Comparison of ENCODE assay signal across 8 mouse cellular contexts in genomic region chr5:34635665-34636192, GRCm38 (mm10). TPM values are rescaled to one million over a fixed set of nuclear protein-coding genes. Genes with fewer than 3 reads are reported as not detected.
DNase-seq lines count a peak whose midpoint lies in the region; ATAC-seq and TF ChIP-seq lines count a peak whose summit lies in the region.

No protein-coding gene starts in this region.

- peak overlapping the region; percentile 98 for H3K4me2 ChIP-seq in heart, embryonic 14.5 days (ENCODE audit: low read length)
- peak overlapping the region; percentile 99 for H3K4me2 ChIP-seq in liver, embryonic 15.5 days

- no peak for DNase-seq in left cerebral cortex, adult 2 months (ENCODE audit: extremely low spot score in 1 of 2, low spot score in 2 of 2)
- no peak for DNase-seq in left cerebral cortex, adult 9 months (ENCODE audit: low spot score in 2 of 2)
- DNase-seq in cerebellum, adult 2 months = peak; percentile 36 to 50
- no peak for DNase-seq in adrenal gland, postnatal 4 days (ENCODE audit: low spot score in 2 of 2)

- intact Hi-C loops in left cerebral cortex, adult 2 months (cut with DNase I) = loop anchor here (2.0 to 5.0 kb wide), 2 partner anchors 111 to 263 kb away; partner anchors contain the start of gene Sh3bp2

- 23% methylated on average over 10 of the region's 10 CpGs for WGBS in cerebellum, adult 2 months
- WGBS in heart, embryonic 14.5 days = 47% methylated on average over 10 of the region's 10 CpGs
- WGBS in liver, embryonic 15.5 days (ENCODE audit: insufficient replicate concordance) = 55% methylated on average over 10 of the region's 10 CpGs

- H3K9ac ChIP-seq in heart, embryonic 14.5 days (ENCODE audit: low read length) = peak overlapping the region; percentile 87
- H3K9ac ChIP-seq in liver, embryonic 15.5 days = peak overlapping the region; percentile 77; the same call in 1 of the 2 replicates

- no peaks in the 10 kb centered on the region for H3K9me3 ChIP-seq in heart, embryonic 14.5 days (ENCODE audit: control insufficient read depth, low read length)
- no peaks in the 10 kb centered on the region for H3K9me3 ChIP-seq in liver, embryonic 15.5 days (replicated peaks)

- no peak for ATAC-seq in heart, embryonic 14.5 days (ENCODE audit: insufficient number of reproducible peaks, insufficient read depth, low FRiP score, low read depth)
- no peak for ATAC-seq in liver, embryonic 15.5 days (ENCODE audit: insufficient read depth)
- no peak for ATAC-seq in megakaryocyte progenitor cell, adult 5-6 weeks (replicated peaks; ENCODE audit: poor library complexity)
- no peak for ATAC-seq in activated CD4-positive, CD25-positive, alpha-beta regulatory T cell, adult 4 months

- H3K27me3 ChIP-seq in cerebellum, adult 2 months (ENCODE audit: control insufficient read depth, insufficient read depth, low read length) = no peaks in the 10 kb centered on the region
- H3K27me3 ChIP-seq in heart, embryonic 14.5 days (ENCODE audit: control insufficient read depth, insufficient read depth, low read length) = no peaks in the 10 kb centered on the region
- H3K27me3 ChIP-seq in liver, embryonic 15.5 days = no peaks in the 10 kb centered on the region

- TF ChIP-seq CTCF in left cerebral cortex, adult 2 months (IDR thresholded peaks at IDR 0.05) = no peak
- no peak for TF ChIP-seq CTCF in cerebellum, adult 2 months (IDR thresholded peaks at IDR 0.05; ENCODE audit: borderline replicate concordance, insufficient read depth, low read depth, low read length)

- peaks cover 12% of the 10 kb centered on the region for H3K4me1 ChIP-seq in cerebellum, adult 2 months (ENCODE audit: control insufficient read depth, insufficient read depth, low read length)
- H3K4me1 ChIP-seq in heart, embryonic 14.5 days (ENCODE audit: control insufficient read depth in 2 of 2, insufficient read depth in 2 of 2, low read length in 2 of 2) = peaks cover 4 to 17% of the 10 kb centered on the region in 2 experiments
- peaks cover 58% of the 10 kb centered on the region for H3K4me1 ChIP-seq in liver, embryonic 15.5 days (replicated peaks)

- no peak for TF ChIP-seq POLR2A in cerebellum, adult 2 months (IDR thresholded peaks at IDR 0.05; ENCODE audit: borderline replicate concordance, insufficient read depth, low read length)

- peak overlapping the region; percentile 85 for H3K4me3 ChIP-seq in left cerebral cortex, adult 2 months
- peak overlapping the region; percentile 41 for H3K4me3 ChIP-seq in cerebellum, adult 2 months (replicated peaks; ENCODE audit: insufficient read depth, low read depth, low read length)
- peak overlapping the region; percentile 64 to 77; a peak in 3 of 4 replicates for H3K4me3 ChIP-seq in heart, embryonic 14.5 days (ENCODE audit: control insufficient read depth in 1 of 2, insufficient read depth in 1 of 2, low read depth in 1 of 2, low read length in 2 of 2)
- peak overlapping the region; percentile 73 for H3K4me3 ChIP-seq in liver, embryonic 15.5 days (replicated peaks)

- H3K27ac ChIP-seq in left cerebral cortex, adult 2 months = peak overlapping the region; percentile 53
- peak overlapping the region; percentile 63; the same call in 1 of the 2 replicates for H3K27ac ChIP-seq in cerebellum, adult 2 months (ENCODE audit: insufficient read depth, low read length)
- H3K27ac ChIP-seq in heart, embryonic 14.5 days (replicated peaks in 1 of 2; ENCODE audit: control insufficient read depth in 1 of 2, insufficient read depth in 1 of 2, low read depth in 2 of 2, low read length in 2 of 2) = peak overlapping the region in 1 of 2 experiments; percentile 90; a peak in 2 of 4 replicates
- peak overlapping the region; percentile 87 for H3K27ac ChIP-seq in liver, embryonic 15.5 days (replicated peaks)

- peaks cover 82% of the 10 kb centered on the region for H3K36me3 ChIP-seq in heart, embryonic 14.5 days (ENCODE audit: control insufficient read depth, insufficient read depth, low read length)
- H3K36me3 ChIP-seq in liver, embryonic 15.5 days (replicated peaks) = peaks cover 80% of the 10 kb centered on the region

RNA-seq across cellular contexts. Expression of gene Mfsd10, which starts 1.3 kb away (rescaled TPM):
- total RNA-seq in left cerebral cortex, adult 2 months (2021) = 10 to 100 TPM; 40.8 to 54.4 TPM
- polyA plus RNA-seq in cerebellum, adult 2 months (2012; rRNA removed) = 114 and 127 TPM in 2 replicates
- 68.2 and 75.7 TPM in 2 replicates for polyA plus RNA-seq in heart, embryonic 14.5 days (2014; fragmentation: Nextera tagmentation; extraction: Ambion mirVana)
- 50.6 and 51.1 TPM in 2 replicates for polyA plus RNA-seq in liver, embryonic 15.5 days (2015; fragmentation: Nextera tagmentation; extraction: Ambion mirVana)
- total RNA-seq in megakaryocyte progenitor cell, adult 5-6 weeks (2015) = 195 and 211 TPM in 2 replicates
- total RNA-seq in megakaryocyte progenitor cell, adult 5-6 weeks (2017) = 116 and 143 TPM in 2 replicates
- 10 to 100 TPM; 70.0 to 77.6 TPM for polyA plus RNA-seq in activated CD4-positive, CD25-positive, alpha-beta regulatory T cell, adult 4 months (2017; shearing (Covaris generic))
- total RNA-seq in adrenal gland, postnatal 4 days (2021) = 10 to 100 TPM; 77.7 to 83.0 TPM

RNA-seq across cellular contexts. Expression of gene Nop14, which starts 24.2 kb away (rescaled TPM):
- 10 to 100 TPM; 15.8 to 17.0 TPM for total RNA-seq in left cerebral cortex, adult 2 months (2021)
- 19.5 and 21.0 TPM in 2 replicates for polyA plus RNA-seq in cerebellum, adult 2 months (2012; rRNA removed)
- 14.1 and 16.3 TPM in 2 replicates for polyA plus RNA-seq in heart, embryonic 14.5 days (2014; fragmentation: Nextera tagmentation; extraction: Ambion mirVana)
- polyA plus RNA-seq in liver, embryonic 15.5 days (2015; fragmentation: Nextera tagmentation; extraction: Ambion mirVana) = 10.8 and 11.3 TPM in 2 replicates
- 31.0 and 32.9 TPM in 2 replicates for total RNA-seq in megakaryocyte progenitor cell, adult 5-6 weeks (2015)
- 47.3 and 70.3 TPM in 2 replicates for total RNA-seq in megakaryocyte progenitor cell, adult 5-6 weeks (2017)
- polyA plus RNA-seq in activated CD4-positive, CD25-positive, alpha-beta regulatory T cell, adult 4 months (2017; shearing (Covaris generic)) = 10 to 100 TPM; 22.4 to 26.0 TPM
- total RNA-seq in adrenal gland, postnatal 4 days (2021) = 10 to 100 TPM; 22.7 to 24.2 TPM

RNA-seq across cellular contexts. Expression of gene Grk4, which starts 24.4 kb away (rescaled TPM):
- 1 to 10 TPM; 3.6 to 4.0 TPM for total RNA-seq in left cerebral cortex, adult 2 months (2021)
- polyA plus RNA-seq in cerebellum, adult 2 months (2012; rRNA removed) = 4.6 TPM in 2 replicates
- polyA plus RNA-seq in heart, embryonic 14.5 days (2014; fragmentation: Nextera tagmentation; extraction: Ambion mirVana) = 2.0 and 2.1 TPM in 2 replicates
- polyA plus RNA-seq in liver, embryonic 15.5 days (2015; fragmentation: Nextera tagmentation; extraction: Ambion mirVana) = 0.48 and 0.67 TPM in 2 replicates
- total RNA-seq in megakaryocyte progenitor cell, adult 5-6 weeks (2015) = 1.1 and 1.2 TPM in 2 replicates
- 0.41 and 1.1 TPM in 2 replicates for total RNA-seq in megakaryocyte progenitor cell, adult 5-6 weeks (2017)
- 1 to 10 TPM; 4.3 to 6.2 TPM for polyA plus RNA-seq in activated CD4-positive, CD25-positive, alpha-beta regulatory T cell, adult 4 months (2017; shearing (Covaris generic))
- 1 to 10 TPM; 4.0 to 4.3 TPM for total RNA-seq in adrenal gland, postnatal 4 days (2021)

Comparison
In these comparisons a context has a peak if more than half of its experiments do, and no peak if none do; other contexts are left out.
1. DNase-seq: peak in cerebellum, adult 2 months (2 of 2); none in left cerebral cortex, adult 2 months (0 of 2), left cerebral cortex, adult 9 months (0 of 2) and adrenal gland, postnatal 4 days (0 of 2).
2. Peak in every context shown above with its lines, with median percentiles within 50 percentile points of each other: H3K4me3 ChIP-seq.